Mouse (Mus musculus): Measurements from ENCODE around the gene Rad18. TPM values are rescaled to one million over a fixed set of nuclear protein-coding genes. Genes with fewer than 3 reads are reported as not detected.
A peak's percentile ranks its signal among the peaks of the same experiment; 100 is the strongest.

Gene Rad18
- total RNA-seq, 1 experiment = 24.3 TPM

GRCm38 (mm10) chr6:112699115-112699514, 2.6 kb upstream of the Rad18 start:
- H3K4me1 ChIP-seq (ENCODE audit: control insufficient read depth in 2 of 2, insufficient read depth in 2 of 2, low read length in 2 of 2, poor library complexity in 1 of 2) = peaks cover 0 to 9% of the 10 kb centered on the region in 2 experiments; a peak in 1 of 4 replicates
- in situ Hi-C loops (cut with MboI; ENCODE audit: low sequenced_read_pairs in 2 of 2, unreplicated experiment in 2 of 2) = no loop called here
- no peak overlapping the region for H3K27ac ChIP-seq (ENCODE audit: insufficient read depth, low read depth, low read length, poor library complexity, severe bottlenecking)
- H3K4me3 ChIP-seq (ENCODE audit: insufficient read depth in 1 of 2, low read depth in 1 of 2, low read length in 2 of 2, poor library complexity in 1 of 2, severe bottlenecking in 1 of 2) = no peak overlapping the region
- no peak overlapping the region for H3K9ac ChIP-seq (ENCODE audit: insufficient read depth, low read depth, low read length, poor library complexity, severe bottlenecking)
- H3K9me3 ChIP-seq (ENCODE audit: control insufficient read depth, insufficient read depth, low read depth, low read length) = no peaks in the 10 kb centered on the region
- H3K36me3 ChIP-seq (ENCODE audit: control insufficient read depth, insufficient read depth, low read length, poor library complexity, severe bottlenecking) = peaks cover 2% of the 10 kb centered on the region; the same call in 1 of the 2 replicates
- no peak for DNase-seq (ENCODE audit: low read depth, low spot score)
- no peak for TF ChIP-seq ZC3H11A (IDR thresholded peaks at IDR 0.05; ENCODE audit: borderline replicate concordance, low read depth, low read length)
- no peak for TF ChIP-seq MAFK (IDR thresholded peaks at IDR 0.05; ENCODE audit: insufficient read depth, low read depth, low read length)
- no peak for TF ChIP-seq HCFC1 (IDR thresholded peaks at IDR 0.05; ENCODE audit: borderline replicate concordance, insufficient read depth, low read length)
- TF ChIP-seq ZNF384 (IDR thresholded peaks at IDR 0.05; ENCODE audit: low read depth, low read length) = no peak
- no peak for TF ChIP-seq CHD2 (IDR thresholded peaks at IDR 0.05; ENCODE audit: low read depth, low read length)

- Histone ChIP-seq H3K27ac (ENCODE audit: insufficient read depth, low read depth, low read length, poor library complexity, severe bottlenecking) (no peak overlapping the region), H3K36me3 (ENCODE audit: control insufficient read depth, insufficient read depth, low read length, poor library complexity, severe bottlenecking) (peaks cover 3% of the 10 kb centered on the region; the same call in 1 of the 2 replicates), H3K9ac (ENCODE audit: insufficient read depth, low read depth, low read length, poor library complexity, severe bottlenecking) (no peak overlapping the region), H3K9me3 (ENCODE audit: control insufficient read depth, insufficient read depth, low read depth, low read length) (no peaks in the 10 kb centered on the region), H3K4me3 (ENCODE audit: insufficient read depth in 1 of 2, low read depth in 1 of 2, low read length in 2 of 2, poor library complexity in 1 of 2, severe bottlenecking in 1 of 2) (peak overlapping the region in 1 of 2 experiments; percentile 9; a peak in 1 of 4 replicates), H3K4me1 (ENCODE audit: control insufficient read depth in 2 of 2, insufficient read depth in 2 of 2, low read length in 2 of 2, poor library complexity in 1 of 2) (peaks cover 0 to 9% of the 10 kb centered on the region in 2 experiments; a peak in 1 of 4 replicates)
- in situ Hi-C loops (cut with MboI; ENCODE audit: low sequenced_read_pairs in 2 of 2, unreplicated experiment in 2 of 2) = no loop called here
- no peak for DNase-seq (ENCODE audit: low read depth, low spot score)
- TF ChIP-seq ZNF384 (IDR thresholded peaks at IDR 0.05; ENCODE audit: low read depth, low read length) (peak; percentile 77), CHD2 (IDR thresholded peaks at IDR 0.05; ENCODE audit: low read depth, low read length) (no peak)
These were observed 2.0 kb downstream of the Rad18 start for GRCm38 (mm10) chr6:112694492-112694891.

- DNase-seq (ENCODE audit: low read depth, low spot score) = no peak
- Histone ChIP-seq H3K36me3 (ENCODE audit: control insufficient read depth, insufficient read depth, low read length, poor library complexity, severe bottlenecking) (peaks cover 6% of the 10 kb centered on the region), H3K4me3 (ENCODE audit: insufficient read depth in 1 of 2, low read depth in 1 of 2, low read length in 2 of 2, poor library complexity in 1 of 2, severe bottlenecking in 1 of 2) (no peak overlapping the region), H3K9ac (ENCODE audit: insufficient read depth, low read depth, low read length, poor library complexity, severe bottlenecking) (no peak overlapping the region), H3K4me1 (ENCODE audit: control insufficient read depth in 2 of 2, insufficient read depth in 2 of 2, low read length in 2 of 2, poor library complexity in 1 of 2) (peaks cover 0 to 9% of the 10 kb centered on the region in 2 experiments; a peak in 1 of 4 replicates), H3K9me3 (ENCODE audit: control insufficient read depth, insufficient read depth, low read depth, low read length) (no peaks in the 10 kb centered on the region), H3K27ac (ENCODE audit: insufficient read depth, low read depth, low read length, poor library complexity, severe bottlenecking) (no peak overlapping the region)
- in situ Hi-C loops (cut with MboI; ENCODE audit: low sequenced_read_pairs in 2 of 2, unreplicated experiment in 2 of 2) = no loop called here
- TF ChIP-seq ZC3H11A (IDR thresholded peaks at IDR 0.05; ENCODE audit: borderline replicate concordance, low read depth, low read length) (no peak), CHD2 (IDR thresholded peaks at IDR 0.05; ENCODE audit: low read depth, low read length) (no peak), HCFC1 (IDR thresholded peaks at IDR 0.05; ENCODE audit: borderline replicate concordance, insufficient read depth, low read length) (no peak), MAFK (IDR thresholded peaks at IDR 0.05; ENCODE audit: insufficient read depth, low read depth, low read length) (no peak), ZNF384 (IDR thresholded peaks at IDR 0.05; ENCODE audit: low read depth, low read length) (no peak)
These were observed 5.0 kb downstream of the Rad18 start for GRCm38 (mm10) chr6:112691523-112691922.

- in situ Hi-C loops (cut with MboI; ENCODE audit: low sequenced_read_pairs in 2 of 2, unreplicated experiment in 2 of 2) = no loop called here
- H3K9ac ChIP-seq (ENCODE audit: insufficient read depth, low read depth, low read length, poor library complexity, severe bottlenecking) = no peak overlapping the region
- no peak overlapping the region for H3K27ac ChIP-seq (ENCODE audit: insufficient read depth, low read depth, low read length, poor library complexity, severe bottlenecking)
- TF ChIP-seq CHD2 (IDR thresholded peaks at IDR 0.05; ENCODE audit: low read depth, low read length) (no peak), MAFK (IDR thresholded peaks at IDR 0.05; ENCODE audit: insufficient read depth, low read depth, low read length) (no peak), ZNF384 (IDR thresholded peaks at IDR 0.05; ENCODE audit: low read depth, low read length) (no peak), HCFC1 (IDR thresholded peaks at IDR 0.05; ENCODE audit: borderline replicate concordance, insufficient read depth, low read length) (no peak)
- no peaks in the 10 kb centered on the region for H3K9me3 ChIP-seq (ENCODE audit: control insufficient read depth, insufficient read depth, low read depth, low read length)
- H3K4me3 ChIP-seq (ENCODE audit: insufficient read depth in 1 of 2, low read depth in 1 of 2, low read length in 2 of 2, poor library complexity in 1 of 2, severe bottlenecking in 1 of 2) = no peak overlapping the region
- no peak for DNase-seq (ENCODE audit: low read depth, low spot score)
- peaks cover 3 to 6% of the 10 kb centered on the region in 2 experiments; a peak in 3 of 4 replicates for H3K4me1 ChIP-seq (ENCODE audit: control insufficient read depth in 2 of 2, insufficient read depth in 2 of 2, low read length in 2 of 2, poor library complexity in 1 of 2)
- peaks cover 12% of the 10 kb centered on the region for H3K36me3 ChIP-seq (ENCODE audit: control insufficient read depth, insufficient read depth, low read length, poor library complexity, severe bottlenecking)
These were observed 8.5 kb downstream of the Rad18 start for GRCm38 (mm10) chr6:112688033-112688432.

- Histone ChIP-seq H3K9me3 (ENCODE audit: control insufficient read depth, insufficient read depth, low read depth, low read length) (no peaks in the 10 kb centered on the region), H3K27ac (ENCODE audit: insufficient read depth, low read depth, low read length, poor library complexity, severe bottlenecking) (no peak overlapping the region), H3K36me3 (ENCODE audit: control insufficient read depth, insufficient read depth, low read length, poor library complexity, severe bottlenecking) (peaks cover 17% of the 10 kb centered on the region), H3K4me3 (ENCODE audit: insufficient read depth in 1 of 2, low read depth in 1 of 2, low read length in 2 of 2, poor library complexity in 1 of 2, severe bottlenecking in 1 of 2) (no peak overlapping the region), H3K9ac (ENCODE audit: insufficient read depth, low read depth, low read length, poor library complexity, severe bottlenecking) (no peak overlapping the region), H3K4me1 (ENCODE audit: control insufficient read depth in 2 of 2, insufficient read depth in 2 of 2, low read length in 2 of 2, poor library complexity in 1 of 2) (peaks cover 3 to 6% of the 10 kb centered on the region in 2 experiments; a peak in 3 of 4 replicates)
- in situ Hi-C loops (cut with MboI; ENCODE audit: low sequenced_read_pairs in 2 of 2, unreplicated experiment in 2 of 2) = no loop called here
- TF ChIP-seq ZC3H11A (IDR thresholded peaks at IDR 0.05; ENCODE audit: borderline replicate concordance, low read depth, low read length) (no peak), HCFC1 (IDR thresholded peaks at IDR 0.05; ENCODE audit: borderline replicate concordance, insufficient read depth, low read length) (no peak), MAFK (IDR thresholded peaks at IDR 0.05; ENCODE audit: insufficient read depth, low read depth, low read length) (no peak), ZNF384 (IDR thresholded peaks at IDR 0.05; ENCODE audit: low read depth, low read length) (no peak), CHD2 (IDR thresholded peaks at IDR 0.05; ENCODE audit: low read depth, low read length) (no peak)
- DNase-seq (ENCODE audit: low read depth, low spot score) = no peak
These were observed 10.0 kb downstream of the Rad18 start for GRCm38 (mm10) chr6:112686485-112686884.

Measured in ES-E14 (cell line).